Mouse (Mus musculus) hindbrain, postnatal 0 days (tissue): ENCODE measurements at regions not wholly inside any gene's neighbourhood (a gene's known extent, or its start where the extent isn't known, plus 50 kb on each side); places are given as distances from the start of the nearest gene placed in this dataset.
A peak's percentile ranks its signal among the peaks of the same experiment; 100 is the strongest.
"Not testable (repeated sequence)": the region's sequence is repeated elsewhere in the genome, so short reads cannot be mapped to it uniquely, and the experiment has no call there.

ENCODE experiments used
- ATAC-seq: fragments of 200-750 bp; cut with Nextera tagmentation; 2 replicates; pipeline ENCODE4 v1.8.0; 2017; ENCODE audit warnings: mild to moderate bottlenecking, moderate TSS enrichment, moderate library complexity
- DNase-seq: peaks from one replicate; pipeline ENCODE4 v3.0.0-alpha.2; 2015; ENCODE audit warnings: low spot score
- H3K27ac ChIP-seq: fragments of 300-500 bp; sonication (generic); 2 replicates; pipeline ENCODE4 v1.5.1; 2014; ENCODE audit warnings: mild to moderate bottlenecking
- H3K27me3 ChIP-seq: fragments of 300-500 bp; sonication (generic); 2 replicates; pipeline ENCODE4 v1.6.1; 2014; ENCODE audit warnings: low read length, mixed read lengths; ENCODE audit not compliant: insufficient read depth
- H3K36me3 ChIP-seq: fragments of 300-500 bp; sonication (generic); 2 replicates; pipeline ENCODE4 v1.6.1; 2014; ENCODE audit warnings: low read length, mixed read lengths; ENCODE audit not compliant: insufficient read depth
- H3K4me1 ChIP-seq: fragments of 300-500 bp; sonication (generic); 2 replicates; pipeline ENCODE4 v1.6.1; 2014; ENCODE audit warnings: antibody characterized with exemption, low read length, mixed read lengths; ENCODE audit not compliant: insufficient read depth
- H3K4me2 ChIP-seq: fragments of 300-500 bp; sonication (generic); 2 replicates; pipeline ENCODE4 v1.6.1; 2014; ENCODE audit warnings: low read depth, mild to moderate bottlenecking, low read length, moderate library complexity, mixed read lengths
- H3K4me3 ChIP-seq: fragments of 300-500 bp; sonication (generic); 2 replicates; pipeline ENCODE4 v1.5.1; 2014; ENCODE audit warnings: low read length
- H3K9ac ChIP-seq: fragments of 300-500 bp; sonication (generic); replicated peaks from 2 replicates; pipeline ENCODE4 v1.6.1; 2014; ENCODE audit warnings: mild to moderate bottlenecking, low read length, moderate library complexity, mixed read lengths
- H3K9me3 ChIP-seq: fragments of 300-500 bp; sonication (generic); 2 replicates; pipeline ENCODE4 v1.6.1; 2016; ENCODE audit warnings: low read length, mixed read lengths
- CTCF ChIP-seq: IDR thresholded peaks from 2 replicates; pipeline ENCODE4 v1.5.1; 2016; ENCODE audit warnings: antibody characterized with exemption, control low read depth, low read depth
- WGBS: fragments of 180-500 bp; shearing (Covaris S2); extraction: QIAGEN DNeasy Blood & Tissue Kit; methylation state at CpG from one replicate; pipeline ENCODE4 v1.1.7; 2014; 5-methylcytosine and 5-hydroxymethylcytosine counted together

- not testable (repeated sequence) for H3K9ac ChIP-seq, H3K4me2 ChIP-seq, DNase-seq, ATAC-seq, H3K4me3 ChIP-seq, H3K9me3 ChIP-seq, H3K27ac ChIP-seq, H3K36me3 ChIP-seq, H3K4me1 ChIP-seq, H3K27me3 ChIP-seq
- 74% methylated on average over 2 of the region's 2 CpGs for WGBS
Measured at GRCm38 (mm10) chr1:109811191-109811590, 171.0 kb upstream of the Cdh7 start.

GRCm38 (mm10) chr1:109850591-109850990, 131.6 kb upstream of the Cdh7 start:
- Histone ChIP-seq H3K4me3 (no peak overlapping the region), H3K9me3 (no peaks in the 10 kb centered on the region), H3K4me1 (no peaks in the 10 kb centered on the region), H3K27ac (no peak overlapping the region), H3K36me3 (no peaks in the 10 kb centered on the region), H3K4me2 (no peak overlapping the region), H3K9ac (no peak overlapping the region), H3K27me3 (no peaks in the 10 kb centered on the region)
- ATAC-seq (peak; percentile 86), DNase-seq (peak; percentile 57)
- TF ChIP-seq CTCF, result no peak

- H3K4me2 ChIP-seq, result no peak overlapping the region
- H3K27ac ChIP-seq, result no peak overlapping the region
- H3K9me3 ChIP-seq, result no peaks in the 10 kb centered on the region
- H3K36me3 ChIP-seq, result no peaks in the 10 kb centered on the region
- 53% methylated on average over 1 of the region's 1 CpGs for WGBS
- TF ChIP-seq CTCF, result no peak
- no peak for ATAC-seq
- no peak for DNase-seq
- no peak overlapping the region for H3K9ac ChIP-seq
- H3K4me1 ChIP-seq, result no peaks in the 10 kb centered on the region
- no peak overlapping the region for H3K4me3 ChIP-seq
- H3K27me3 ChIP-seq, result no peaks in the 10 kb centered on the region
Measured at GRCm38 (mm10) chr1:109898652-109899051, 83.6 kb upstream of the Cdh7 start.

GRCm38 (mm10) chr1:109929483-109930255, 52.6 kb upstream of the Cdh7 start:
- 76% methylated on average over 2 of the region's 2 CpGs for WGBS
- no peak for DNase-seq
- Histone ChIP-seq H3K4me1 (no peaks in the 10 kb centered on the region), H3K9ac (no peak overlapping the region), H3K9me3 (no peaks in the 10 kb centered on the region), H3K36me3 (no peaks in the 10 kb centered on the region), H3K4me3 (no peak overlapping the region), H3K27ac (no peak overlapping the region), H3K27me3 (no peaks in the 10 kb centered on the region), H3K4me2 (no peak overlapping the region)
- ATAC-seq, result no peak
- TF ChIP-seq CTCF, result no peak
